Mouse (Mus musculus) bone marrow macrophage, adult 2 months (primary cell): ENCODE measurements around the gene Scaf8. TPM values are rescaled to one million over a fixed set of nuclear protein-coding genes. Genes with fewer than 3 reads are reported as not detected.
"Not testable (repeated sequence)": the region's sequence is repeated elsewhere in the genome, so short reads cannot be mapped to it uniquely, and the experiment has no call there.

Experiments used
- H3K27ac ChIP-seq: 2 replicates; pipeline ENCODE4 v1.5.1; 2012; ENCODE audit warnings: low read depth, low read length; ENCODE audit not compliant: insufficient read depth
- H3K4me1 ChIP-seq: 2 replicates; pipeline ENCODE4 v1.6.1; 2012; ENCODE audit warnings: low read length; ENCODE audit not compliant: control insufficient read depth, insufficient read depth
- H3K4me3 ChIP-seq: 2 replicates; pipeline ENCODE4 v1.5.1; 2012; ENCODE audit warnings: mild to moderate bottlenecking, low read length, moderate library complexity; ENCODE audit not compliant: insufficient read depth
- CTCF ChIP-seq: IDR thresholded peaks from 2 replicates; pipeline ENCODE4 v1.5.1; 2012; ENCODE audit warnings: low read depth, mild to moderate bottlenecking, low read length, moderate library complexity
- POLR2A ChIP-seq: IDR thresholded peaks from 2 replicates; pipeline ENCODE4 v1.6.1; 2012; ENCODE audit warnings: mild to moderate bottlenecking, low read depth, low read length, borderline replicate concordance
- polyA plus RNA-seq: library from polyadenylated mRNA; stranded (reverse); fragments of >200 nt; gene quantifications from 2 replicates; pipeline ENCODE4 v1.2.4, GENCODE M21; 2012; ENCODE audit not compliant: missing spikeins, insufficient read depth, insufficient read length

Scaf8 gene
- polyA plus RNA-seq, 1 experiment = 22.3 TPM

DNA sequence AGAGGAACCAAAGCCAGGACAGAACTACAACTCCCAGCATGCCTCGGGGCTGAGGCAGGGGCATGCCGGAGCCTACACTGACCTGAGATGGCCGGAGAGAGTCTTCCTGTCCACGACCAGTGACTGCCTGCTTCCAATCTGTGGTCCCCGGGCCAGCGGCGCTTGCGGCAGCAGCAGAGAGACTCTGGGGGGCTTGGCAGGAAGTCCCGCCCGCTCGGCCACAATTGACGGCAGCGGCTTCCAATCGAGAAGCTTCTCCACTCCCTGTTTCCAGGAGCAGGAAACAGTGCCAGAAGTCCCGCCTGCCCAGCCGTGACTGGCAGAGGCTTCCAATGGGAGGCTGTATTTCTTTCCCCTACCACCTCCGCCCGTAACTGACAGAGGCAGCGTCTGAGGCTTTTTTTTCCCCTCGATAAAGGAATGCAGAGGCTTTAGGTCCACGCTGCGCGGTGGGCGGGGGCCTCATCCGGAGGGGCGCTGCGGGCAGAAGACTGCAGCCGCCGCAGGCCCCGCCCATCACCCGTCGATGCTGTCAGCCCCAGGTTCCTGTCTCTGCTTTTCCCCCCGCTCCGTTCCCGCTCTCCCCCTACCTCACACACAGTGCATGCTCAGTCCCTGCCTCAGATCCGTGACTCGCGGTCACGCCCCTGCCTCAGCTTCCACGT is 30.8 kb upstream of the Scaf8 start:
- TF ChIP-seq CTCF = no peak
- no peak for TF ChIP-seq POLR2A

DNA sequence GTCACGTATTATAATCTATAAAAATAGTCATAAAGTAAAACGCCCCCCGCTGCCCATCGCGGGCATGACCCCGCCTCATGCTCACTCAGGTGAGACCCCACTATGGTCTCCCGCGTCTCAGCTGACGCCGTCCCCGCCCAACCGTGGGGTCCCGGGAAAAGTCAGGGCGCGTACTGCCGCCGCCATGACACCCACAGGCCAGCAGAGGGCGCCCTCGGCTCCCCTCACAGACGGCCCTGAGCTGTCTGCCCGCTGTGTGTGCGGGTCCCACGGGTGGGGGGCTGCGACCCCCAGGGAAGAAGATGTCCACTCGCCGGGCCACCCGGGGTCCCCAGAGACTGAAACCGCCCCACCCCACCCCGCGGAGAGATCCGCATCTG is 30.2 kb upstream of the Scaf8 start:
- Histone ChIP-seq H3K4me3 (peak overlapping the region; percentile 75), H3K27ac (peak overlapping the region; percentile 91), H3K4me1 (peaks cover 5% of the 10 kb centered on the region)
- TF ChIP-seq CTCF (peak; percentile 43), POLR2A (no peak)

More for the DNA sequence above, 30.8 kb upstream of the Scaf8 start:
- H3K4me1 ChIP-seq = peaks cover 5% of the 10 kb centered on the region
- H3K27ac ChIP-seq = peak overlapping the region; percentile 91
- peak overlapping the region; percentile 75 for H3K4me3 ChIP-seq

DNA sequence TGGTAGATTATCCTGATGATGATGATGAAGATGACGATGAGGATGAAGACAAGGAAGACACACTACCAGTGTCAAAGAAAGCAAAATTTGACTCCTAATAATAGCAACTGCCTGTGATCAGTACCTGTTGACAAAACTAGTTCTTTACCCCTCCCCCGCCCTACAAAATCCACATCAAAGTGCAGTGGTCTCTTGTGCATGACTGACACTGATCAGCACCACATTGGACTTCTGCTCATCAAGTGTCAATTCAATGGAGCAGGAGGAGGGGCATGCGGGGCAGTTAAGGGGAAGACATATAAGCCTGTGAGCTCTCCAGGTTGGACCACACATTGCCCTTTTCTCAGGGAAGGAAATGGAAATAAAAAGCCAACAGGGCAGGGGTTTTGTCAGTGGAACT is 29.6 kb upstream of the Scaf8 start:
- H3K4me1 ChIP-seq = peaks cover 6% of the 10 kb centered on the region
- H3K4me3 ChIP-seq = peak overlapping the region; percentile 75
- TF ChIP-seq CTCF = no peak
- no peak for TF ChIP-seq POLR2A
- H3K27ac ChIP-seq = 0 out of 2 replicates have a peak overlapping the region, but pooled peaks have one; percentile 91

DNA sequence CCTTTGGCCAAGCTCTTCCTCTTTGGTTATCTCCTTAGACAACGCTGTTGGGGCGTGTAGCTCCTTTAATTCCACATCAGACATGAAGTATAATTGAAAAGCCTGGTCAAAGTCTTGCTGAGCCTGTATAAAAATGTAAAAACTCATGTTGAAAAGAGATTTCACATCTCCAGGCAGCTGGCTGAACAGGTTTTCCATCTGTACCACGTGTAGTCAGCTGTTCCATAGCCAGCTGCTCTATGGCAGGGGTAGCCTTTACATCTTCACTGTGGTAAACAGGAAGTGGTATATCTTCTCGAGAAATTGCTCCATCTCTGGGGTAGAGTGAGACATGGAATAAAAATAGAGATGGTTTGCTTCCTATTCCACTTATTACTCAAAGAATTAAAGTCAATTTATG is 22.1 kb upstream of the Scaf8 start:
- Histone ChIP-seq H3K27ac (peak overlapping the region; percentile 46), H3K4me3 (no peak overlapping the region), H3K4me1 (peaks cover 13% of the 10 kb centered on the region)
- TF ChIP-seq CTCF (no peak), POLR2A (no peak)

GRCm38 (mm10) chr17:3099273-3099672 is 15.5 kb upstream of the Scaf8 start:
- H3K4me1 ChIP-seq = peaks cover 21% of the 10 kb centered on the region
- not testable (repeated sequence) for H3K4me3 ChIP-seq, H3K27ac ChIP-seq

DNA sequence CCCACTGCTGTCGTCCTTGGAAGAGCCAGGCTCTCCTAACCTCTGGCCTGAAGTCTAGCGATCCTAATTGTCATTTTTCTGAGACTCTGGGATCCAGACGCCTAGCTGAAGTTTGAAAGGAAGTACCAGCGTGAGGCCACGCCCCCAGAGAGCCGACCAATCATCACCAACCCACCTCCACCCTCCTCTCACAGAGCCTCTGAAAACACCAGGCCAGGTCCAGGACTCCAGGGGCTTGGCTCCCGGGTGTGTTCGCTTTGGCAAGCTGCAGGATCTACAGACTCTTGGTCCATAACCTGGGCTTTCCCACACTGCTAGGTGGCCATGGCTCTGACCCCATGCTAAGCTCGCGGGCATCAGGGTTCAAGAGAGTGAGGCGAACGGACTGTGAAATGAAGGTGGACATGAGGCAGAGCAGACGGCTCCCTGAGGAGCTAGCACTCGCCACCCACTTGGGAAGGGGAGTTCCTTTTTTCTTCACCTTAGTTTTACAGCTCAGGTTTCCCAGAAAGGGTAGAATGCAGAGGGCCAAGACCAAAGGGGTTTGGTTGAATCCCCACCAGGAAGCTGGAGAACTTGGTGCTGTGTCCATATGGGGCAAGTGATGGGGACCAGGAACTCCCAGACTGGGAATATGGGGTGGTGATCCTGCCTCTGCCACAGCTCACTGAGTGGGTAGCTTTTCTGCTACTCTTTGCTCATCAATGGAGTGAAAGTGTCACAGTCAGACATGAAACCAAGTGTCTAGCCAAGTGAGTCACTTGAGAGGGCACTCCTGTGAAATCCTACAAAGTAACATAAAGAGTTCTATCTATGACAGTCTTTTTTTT is 12.2 kb upstream of the Scaf8 start:
- peaks cover 30% of the 10 kb centered on the region for H3K4me1 ChIP-seq
- H3K4me3 ChIP-seq = no peak overlapping the region
- TF ChIP-seq POLR2A = no peak
- TF ChIP-seq CTCF = no peak
- no peak overlapping the region for H3K27ac ChIP-seq

- H3K4me3 ChIP-seq = no peak overlapping the region
- H3K4me1 ChIP-seq = peaks cover 30% of the 10 kb centered on the region
- peak overlapping the region; percentile 78 for H3K27ac ChIP-seq
- no peak for TF ChIP-seq CTCF
- TF ChIP-seq POLR2A = no peak
Measured at GRCm38 (mm10) chr17:3104154-3104931, 10.4 kb upstream of the Scaf8 start.

DNA sequence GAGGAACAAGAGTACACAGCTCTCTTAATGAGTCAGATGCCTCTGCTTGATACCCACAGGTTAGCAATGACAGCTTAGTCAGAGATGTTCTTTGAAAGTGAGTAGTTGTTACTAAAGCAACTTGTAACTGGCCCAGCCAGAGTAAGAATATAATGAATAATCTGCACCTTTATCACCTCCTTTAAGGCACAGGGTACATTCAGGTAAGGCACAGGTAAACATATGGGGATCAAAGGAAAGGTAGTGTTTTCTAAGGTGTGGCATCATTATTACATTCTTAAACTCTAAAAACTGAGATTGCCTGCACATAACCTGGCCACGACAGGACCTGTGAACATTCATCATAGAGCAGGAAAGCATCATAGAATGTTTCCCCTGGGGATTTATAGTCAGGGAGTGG is 9.8 kb upstream of the Scaf8 start:
- peaks cover 30% of the 10 kb centered on the region for H3K4me1 ChIP-seq
- TF ChIP-seq POLR2A (no peak), CTCF (no peak)
- no peak overlapping the region for H3K27ac ChIP-seq
- H3K4me3 ChIP-seq = no peak overlapping the region

GRCm38 (mm10) chr17:3113737-3114357 is 925 bp upstream of the Scaf8 start:
- H3K27ac ChIP-seq = peak overlapping the region; percentile 91
- H3K4me1 ChIP-seq = peaks cover 13% of the 10 kb centered on the region
- H3K4me3 ChIP-seq = peak overlapping the region; percentile 88
- TF ChIP-seq CTCF (no peak), POLR2A (no peak)

DNA sequence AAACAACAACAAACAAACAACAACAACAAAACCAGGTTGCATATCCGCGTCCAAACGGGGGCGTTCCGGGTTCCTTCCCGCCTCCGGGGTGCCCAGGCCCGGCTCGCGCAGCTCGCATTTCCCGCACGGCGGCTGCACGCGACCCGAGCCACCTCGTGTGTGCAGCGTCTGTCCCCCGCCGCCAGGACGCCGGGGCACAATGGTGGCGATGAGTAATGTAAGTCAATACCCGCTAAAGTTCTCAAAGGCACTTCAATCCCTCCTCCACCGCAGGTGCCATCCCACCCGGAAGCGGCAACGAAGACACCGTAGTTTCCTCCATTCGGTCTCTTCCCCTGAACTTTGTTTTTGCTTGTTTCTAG is 433 bp upstream of the Scaf8 start:
- no peak for TF ChIP-seq CTCF
- no peak for TF ChIP-seq POLR2A
- Histone ChIP-seq H3K4me3 (peak overlapping the region; percentile 88), H3K27ac (peak overlapping the region; percentile 91), H3K4me1 (peaks cover 15% of the 10 kb centered on the region)
